Mouse (Mus musculus) neutrophil, adult 5-6 weeks (primary cell): ENCODE measurements at regions not wholly inside any gene's neighbourhood (a gene's known extent, or its start where the extent isn't known, plus 50 kb on each side); places are given as distances from the start of the nearest gene placed in this dataset.

Experiments
- ATAC-seq: fragments of 151-379, 151-347 bp; 2 replicates; pipeline ENCODE4 v1.8.0; 2017; ENCODE audit warnings: mild to moderate bottlenecking, moderate TSS enrichment; ENCODE audit not compliant: insufficient number of reproducible peaks, poor library complexity, low FRiP score, severe bottlenecking; ENCODE audit errors: extremely low read depth

DNA sequence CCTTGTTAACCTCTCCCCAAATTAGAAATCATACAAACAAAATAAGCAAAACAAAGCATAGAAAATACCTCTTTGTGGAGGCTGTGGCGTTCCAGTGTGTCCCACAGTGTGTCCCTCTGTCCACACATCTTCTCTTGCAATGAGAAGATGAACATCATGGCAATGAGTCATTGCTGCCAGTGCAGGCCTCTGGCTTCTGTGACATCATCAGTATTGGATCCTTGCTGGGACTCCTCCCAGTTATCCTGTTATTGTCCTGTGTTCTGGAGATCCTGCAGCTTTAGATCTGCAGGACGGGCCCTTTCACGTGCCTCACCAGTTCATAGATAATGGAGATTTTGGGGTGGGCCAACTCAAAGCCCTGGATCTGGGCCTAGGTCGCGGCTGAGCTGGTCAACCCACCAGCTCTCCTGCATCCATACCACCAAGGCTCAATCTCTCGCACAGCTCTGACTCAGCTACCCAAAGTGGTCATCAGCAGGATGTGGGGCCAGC lies 80.9 kb downstream of the Tmem212 start:
- ATAC-seq = no peak

DNA sequence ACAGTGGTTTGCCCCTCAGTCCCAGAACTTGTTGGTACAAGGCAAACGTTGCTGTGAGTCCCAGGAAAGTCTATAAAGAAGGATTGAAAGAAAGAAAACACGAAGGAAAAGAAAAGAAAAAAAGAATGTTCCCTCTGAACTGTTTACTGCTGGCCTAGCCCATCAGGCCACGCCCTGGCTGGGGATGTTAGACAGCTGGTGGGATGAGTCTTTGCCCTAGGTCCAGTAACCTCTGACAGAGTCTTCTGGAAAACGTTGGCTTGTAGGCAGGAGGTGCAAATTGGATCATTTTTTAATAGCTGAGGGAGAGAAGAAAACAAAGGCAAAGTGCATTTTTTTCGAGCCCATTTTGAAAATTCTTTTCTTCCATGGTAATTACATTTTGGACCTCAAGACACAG lies 91.9 kb downstream of the Tmem212 start:
- no peak for ATAC-seq

DNA sequence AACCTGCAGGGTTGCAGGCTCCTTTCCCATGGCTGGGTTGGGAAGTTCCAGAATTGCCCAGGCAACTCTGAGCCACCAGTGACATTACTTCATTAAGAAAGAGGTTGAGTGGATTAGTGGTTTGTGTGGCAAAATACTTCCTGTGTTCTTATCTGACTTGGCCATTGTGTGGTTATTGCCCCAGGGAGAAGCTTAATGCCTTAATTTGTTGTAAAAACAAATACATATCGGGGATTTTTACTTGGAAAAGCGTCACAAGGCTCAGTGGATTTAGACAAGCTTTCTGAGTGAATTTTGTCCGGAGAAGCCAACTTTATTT lies 80.5 kb upstream of the Fndc3b start:
- ATAC-seq = no peak

DNA sequence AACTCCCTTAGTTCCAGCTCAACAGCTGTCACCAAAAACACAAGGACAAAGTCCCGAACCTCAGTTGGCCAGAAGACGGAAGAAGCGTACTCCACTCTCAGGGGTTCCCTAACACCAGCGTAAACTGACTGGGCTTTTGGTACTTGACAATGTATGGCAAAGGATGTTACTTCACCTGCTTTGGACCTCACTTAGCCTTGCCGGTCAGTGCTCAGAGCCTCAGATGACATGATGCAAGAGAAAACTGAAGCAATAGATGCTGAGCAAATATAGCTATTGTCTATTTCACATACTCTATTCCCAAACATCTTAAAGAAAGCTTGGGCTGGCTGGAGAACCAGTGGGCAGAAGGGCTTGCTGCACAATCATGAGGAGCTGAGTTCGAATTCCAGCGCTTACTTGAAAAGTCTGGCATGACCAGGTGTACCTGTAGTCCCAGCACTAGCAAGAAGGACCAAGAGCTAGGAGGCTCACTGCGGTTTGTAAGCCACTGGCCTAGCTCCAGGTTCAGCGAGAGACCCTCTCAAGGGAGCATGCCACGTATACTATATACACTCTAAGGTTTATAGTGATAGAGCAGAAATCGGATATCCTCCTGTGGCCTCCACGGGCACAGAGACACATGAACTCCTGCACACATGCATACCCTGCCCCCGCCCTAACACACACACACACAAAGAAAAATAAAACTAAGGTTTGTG lies 80.0 kb upstream of the Fndc3b start:
- 0 out of 2 replicates have a peak, but pooled peaks have one; percentile 16 for ATAC-seq

DNA sequence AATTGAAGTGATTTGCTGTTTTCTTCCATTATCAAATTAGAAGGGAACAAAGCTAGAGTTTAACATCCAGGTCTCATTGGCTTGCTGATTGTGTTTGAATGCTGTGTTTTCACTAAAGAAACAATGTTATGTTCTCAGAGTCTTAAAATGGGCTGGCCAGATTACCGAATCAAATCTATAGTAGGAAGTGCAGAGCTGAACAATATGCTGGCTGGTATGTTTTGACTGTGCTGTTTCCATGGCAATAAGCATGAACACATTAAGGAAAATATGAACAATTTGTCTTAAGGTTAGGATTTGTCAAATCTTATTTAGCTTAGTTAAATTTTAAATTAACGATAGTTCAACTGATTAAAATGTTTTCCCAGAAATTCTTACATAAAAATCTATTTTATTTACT lies 72.8 kb upstream of the Fndc3b start:
- no peak for ATAC-seq

DNA sequence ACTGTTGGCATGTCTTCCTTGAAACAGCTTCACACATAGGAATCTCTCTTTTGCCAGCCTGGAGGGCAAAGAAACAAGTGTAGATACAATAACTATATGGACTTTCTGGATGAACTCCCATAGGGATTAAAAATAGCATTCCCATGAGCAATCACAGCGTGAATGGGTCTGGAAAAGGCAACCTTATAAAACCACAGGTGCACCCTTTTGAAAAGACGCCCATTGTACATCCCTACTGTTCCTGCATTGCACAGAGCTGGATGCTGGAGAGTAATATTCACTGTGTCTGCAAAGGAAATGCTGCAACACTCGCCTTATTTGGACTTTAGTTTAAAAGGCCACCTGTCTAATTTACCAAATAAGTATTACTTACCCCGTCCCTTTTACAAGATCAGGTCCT lies 72.4 kb upstream of the Fndc3b start:
- no peak for ATAC-seq

DNA sequence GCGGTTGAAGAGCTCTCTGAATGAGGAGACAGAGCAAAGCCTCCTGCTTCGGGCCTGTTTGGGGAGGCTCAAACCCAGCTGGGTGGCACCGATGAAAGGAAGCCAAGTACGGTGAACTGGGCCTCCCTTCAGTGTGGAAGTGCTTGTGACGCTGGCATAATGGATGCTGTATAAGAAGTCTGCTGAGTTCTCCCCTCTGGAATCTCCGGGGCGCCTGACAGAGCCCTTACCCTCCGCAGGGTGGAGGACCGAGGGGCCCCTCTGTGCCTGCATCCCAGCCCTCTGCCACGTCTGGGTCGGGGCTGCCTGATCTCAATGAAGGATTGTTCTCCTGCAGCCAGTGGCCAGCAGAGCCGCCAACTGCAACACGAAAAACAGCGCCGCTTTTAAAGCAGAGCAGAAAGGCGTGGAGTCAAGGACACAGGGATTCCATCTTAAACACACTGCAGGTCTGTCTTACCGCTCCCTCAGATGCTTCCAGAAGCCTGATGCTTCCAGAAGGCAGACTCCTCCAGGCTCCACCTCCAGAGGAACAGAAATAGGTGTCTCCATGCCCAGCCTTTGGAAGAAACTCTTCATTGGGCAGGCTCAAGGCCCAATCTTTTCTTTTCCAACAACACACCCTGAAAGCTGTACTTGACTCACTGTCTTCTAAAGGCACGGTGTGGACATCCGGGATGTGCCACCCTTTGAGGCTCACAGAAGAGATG lies 71.1 kb upstream of the Fndc3b start:
- ATAC-seq = no peak

DNA sequence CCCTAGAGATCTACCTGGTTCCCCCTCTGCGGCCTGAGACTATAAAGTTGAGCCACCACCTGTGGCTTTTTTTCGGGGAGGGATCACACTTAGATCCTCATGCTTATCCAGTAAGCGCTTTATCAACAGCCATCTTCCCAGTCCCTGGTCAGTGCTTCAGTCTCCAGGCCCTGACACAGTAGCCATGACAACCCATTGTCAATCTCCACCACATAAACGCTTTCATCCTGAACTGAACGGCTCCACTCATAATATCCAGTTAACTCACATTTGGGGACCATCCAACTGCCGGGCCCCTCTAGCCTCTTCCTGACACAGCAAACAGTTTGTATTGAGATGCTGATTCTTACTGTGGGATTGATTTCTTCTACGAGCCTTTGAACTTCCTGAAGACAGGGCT lies 68.8 kb upstream of the Fndc3b start:
- ATAC-seq = no peak

DNA sequence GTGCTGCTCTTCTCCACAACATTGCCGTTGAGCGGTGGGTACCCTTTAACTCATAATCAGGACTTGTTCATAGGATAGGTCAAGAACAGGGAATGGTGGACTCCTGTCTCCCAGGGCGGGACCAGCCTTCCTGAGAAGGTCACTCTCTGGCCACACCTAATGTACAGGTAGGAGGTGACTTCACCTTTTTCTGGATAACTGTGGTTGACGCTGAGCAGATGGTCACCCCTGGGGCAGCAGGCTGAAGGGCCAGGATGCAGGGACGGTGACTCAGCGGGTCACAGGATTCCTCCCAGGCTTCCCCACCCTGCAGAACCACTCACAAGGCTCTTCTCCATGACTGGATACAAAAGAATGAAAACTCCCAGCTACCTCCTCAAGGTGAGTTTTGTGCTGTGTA lies 66.6 kb upstream of the Fndc3b start:
- ATAC-seq = no peak

DNA sequence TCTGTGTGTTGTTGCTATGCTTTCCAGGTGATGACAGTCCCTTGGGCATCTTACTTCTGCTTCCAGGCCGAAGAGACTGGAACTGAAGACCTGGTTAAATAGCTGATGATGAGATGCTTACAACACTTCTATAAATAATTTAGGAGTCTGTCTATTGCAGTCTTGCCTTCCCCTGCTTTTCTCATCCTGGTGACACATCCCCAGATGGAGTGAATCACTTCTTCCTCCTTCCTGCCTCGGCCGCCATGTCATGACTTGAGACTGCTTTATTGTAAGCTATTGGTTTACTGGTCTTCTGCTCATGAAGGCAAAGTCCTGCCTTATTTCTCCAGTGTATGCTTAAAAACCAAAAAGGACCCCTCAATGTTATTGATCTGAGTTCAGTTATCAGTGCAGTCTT lies 62.1 kb upstream of the Fndc3b start:
- no peak for ATAC-seq

DNA sequence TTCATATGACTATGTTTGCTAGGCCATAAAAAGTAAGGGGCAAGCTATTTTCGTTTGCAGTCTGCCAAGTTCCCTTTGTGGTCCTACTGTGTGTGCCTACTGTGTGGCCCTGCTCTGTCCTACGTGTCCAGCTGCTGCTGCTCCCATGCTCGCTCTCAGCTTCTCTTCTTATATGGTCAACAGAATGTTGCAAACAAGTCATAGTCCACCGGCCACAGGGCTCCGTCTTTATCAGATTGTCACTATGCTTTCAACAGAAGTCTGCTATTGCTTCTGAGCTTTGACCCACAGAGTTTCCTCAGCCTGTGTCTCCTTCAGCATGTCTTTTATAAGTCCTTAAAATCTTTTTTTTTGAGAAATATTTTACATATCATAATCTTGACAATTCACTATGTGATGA lies 58.3 kb upstream of the Fndc3b start:
- ATAC-seq = no peak

DNA sequence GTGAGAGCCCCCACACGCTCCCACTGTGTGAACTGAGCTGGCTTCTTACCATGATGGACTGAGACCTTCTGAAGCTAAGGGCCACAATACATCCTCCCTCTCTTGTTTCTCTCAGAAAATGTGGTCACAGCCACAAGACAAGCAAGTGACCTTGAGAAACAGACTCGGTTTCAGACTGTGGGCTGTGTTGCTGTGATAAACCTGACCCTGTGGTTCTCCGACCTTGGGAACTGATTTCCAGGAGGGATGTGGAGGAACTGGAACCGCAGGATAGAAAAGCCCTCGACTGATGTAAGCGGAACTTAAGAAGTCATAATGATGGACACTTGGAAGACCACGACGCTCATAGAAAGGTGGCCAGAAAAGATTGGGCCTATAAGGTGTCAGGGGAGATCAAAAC lies 56.1 kb upstream of the Fndc3b start:
- no peak for ATAC-seq

DNA sequence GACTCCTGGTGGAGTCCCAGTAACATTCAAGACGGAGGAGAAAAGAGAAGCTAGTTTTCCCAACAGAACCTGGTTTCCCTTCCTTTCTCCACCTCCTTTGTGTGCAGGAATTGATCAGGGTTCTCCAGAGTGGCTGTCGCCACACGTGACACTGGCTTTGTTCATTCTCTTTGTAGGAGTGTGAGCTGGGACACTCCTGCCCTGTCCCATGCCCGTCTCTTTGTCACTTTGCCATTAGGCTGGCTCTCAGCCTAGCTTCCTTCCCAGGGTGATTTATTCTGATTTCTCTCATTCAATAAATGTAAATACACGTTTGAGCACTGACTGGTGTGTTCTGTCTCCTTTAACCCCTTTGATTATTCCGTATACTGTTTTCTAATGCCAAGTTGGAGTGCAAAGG lies 55.3 kb upstream of the Fndc3b start:
- no peak for ATAC-seq

DNA sequence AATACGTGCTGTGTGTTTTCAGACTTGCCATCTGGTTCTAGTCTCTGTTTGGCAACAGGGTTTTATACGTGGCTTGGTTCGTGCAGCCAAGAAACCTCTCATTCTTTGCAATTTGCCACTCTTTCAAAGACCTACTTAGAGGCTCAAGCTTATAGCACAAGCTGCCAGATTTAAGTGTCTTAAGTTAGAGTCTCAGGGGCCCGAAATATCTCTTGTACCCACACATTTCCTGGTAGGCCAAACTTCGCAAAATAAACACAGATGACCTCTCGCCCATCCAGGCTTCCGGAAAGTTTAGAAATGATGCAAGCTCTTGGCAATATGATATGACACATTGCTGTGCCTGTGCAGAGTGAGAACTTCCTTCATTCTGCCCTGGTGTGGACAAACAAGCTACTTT lies 54.8 kb upstream of the Fndc3b start:
- ATAC-seq = peak; percentile 78

DNA sequence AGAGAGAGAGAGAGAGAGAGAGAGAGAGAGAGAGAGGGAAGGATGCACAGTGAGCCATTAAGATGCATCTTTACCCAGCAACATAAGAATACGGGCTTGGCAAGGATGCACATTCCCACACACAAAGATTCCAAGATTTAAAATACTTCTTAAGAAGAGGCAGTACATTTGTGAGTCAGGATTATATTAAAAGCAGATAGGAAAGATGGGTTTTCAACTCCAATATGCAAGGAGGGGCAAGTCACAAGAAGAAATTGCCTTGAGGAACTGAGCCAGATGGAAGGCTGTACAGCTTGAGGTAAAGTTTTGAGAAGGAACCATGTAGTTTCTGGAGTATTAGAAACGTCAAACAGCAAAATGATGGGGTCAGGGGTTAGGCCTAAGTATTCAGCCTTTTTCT lies 53.4 kb upstream of the Fndc3b start:
- no peak for ATAC-seq

DNA sequence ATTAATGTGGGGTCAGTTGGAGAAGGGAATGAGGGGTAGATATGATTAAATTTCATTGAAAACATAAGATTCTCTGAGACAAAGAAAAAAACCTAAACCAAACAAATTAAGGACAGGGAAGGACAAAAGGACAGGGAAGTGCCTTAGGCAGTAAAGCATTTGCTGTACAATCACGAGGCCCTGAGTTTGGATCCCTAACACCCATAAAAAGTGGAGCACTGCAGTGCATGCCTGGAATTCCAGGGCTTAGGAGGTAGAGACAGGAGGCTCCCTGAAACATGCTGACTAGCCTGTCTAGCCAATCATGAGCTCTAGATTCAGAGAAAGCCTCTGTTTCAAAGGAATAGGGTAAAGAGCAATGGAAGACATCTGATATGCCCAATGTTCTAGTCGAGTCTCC lies 49.9 kb upstream of the Fndc3b start:
- ATAC-seq = no peak
